Mouse (Mus musculus): ENCODE data around the gene Opa3. TPM values are rescaled to one million over a fixed set of nuclear protein-coding genes. Genes with fewer than 3 reads are reported as not detected.

The Opa3 gene
- polyA plus RNA-seq, 1 experiment from 2014 or later = 50.7 TPM

DNA sequence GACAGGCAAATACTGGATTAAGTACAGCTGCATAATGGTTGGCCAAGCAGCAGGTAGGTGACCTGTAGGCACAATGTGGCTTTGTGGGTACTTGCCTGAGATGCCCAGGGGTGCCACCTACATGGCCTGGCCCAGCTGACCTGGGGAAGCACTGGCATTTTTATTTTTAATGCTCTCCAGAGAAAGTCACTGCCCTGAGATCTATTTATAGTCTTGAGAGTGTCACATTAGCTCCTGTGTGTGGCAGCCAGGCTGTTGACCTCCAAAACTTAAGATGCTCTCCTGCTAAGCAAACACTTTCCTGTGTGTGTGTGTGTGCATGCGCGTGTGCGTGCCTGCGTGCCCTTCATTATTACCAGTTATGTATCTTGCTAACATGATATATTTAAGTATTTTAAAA is 10.2 kb downstream of the Opa3 start:
- Histone ChIP-seq H3K4me1 (peaks cover 13% of the 10 kb centered on the region), H3K36me3 (replicated peaks) (peaks cover 28% of the 10 kb centered on the region), H3K27ac (no peak overlapping the region), H3K4me3 (no peak overlapping the region), H3K9me3 (no peaks in the 10 kb centered on the region), H3K27me3 (ENCODE audit: poor library complexity, severe bottlenecking) (no peaks in the 10 kb centered on the region)
- WGBS = 97% methylated on average over 4 of the region's 4 CpGs
- no peak for DNase-seq (ENCODE audit: extremely low spot score, low spot score)

DNA sequence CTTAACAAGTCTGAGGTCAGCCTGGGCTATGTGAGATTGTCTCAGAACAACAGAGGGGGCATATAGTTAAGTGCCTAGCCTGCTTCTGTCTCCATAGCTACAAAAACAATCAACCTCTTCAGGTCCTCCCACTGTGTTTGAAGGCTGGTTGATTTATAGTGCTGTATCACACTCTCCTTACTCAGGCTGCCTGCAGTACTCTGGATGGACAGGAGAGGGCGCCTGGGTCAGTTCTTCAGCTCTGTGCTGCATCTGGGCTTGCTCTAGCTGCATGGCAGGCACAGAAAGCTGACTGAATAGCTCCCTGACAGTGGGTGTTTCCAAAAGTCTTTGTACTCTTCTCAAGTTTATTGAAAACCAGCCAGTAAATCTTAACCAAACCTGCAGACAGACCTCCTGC is 11.3 kb downstream of the Opa3 start:
- DNase-seq (ENCODE audit: extremely low spot score, low spot score) = peak; percentile 89
- 0% methylated on average over 1 of the region's 1 CpGs for WGBS
- H3K4me3 ChIP-seq = no peak overlapping the region

DNA sequence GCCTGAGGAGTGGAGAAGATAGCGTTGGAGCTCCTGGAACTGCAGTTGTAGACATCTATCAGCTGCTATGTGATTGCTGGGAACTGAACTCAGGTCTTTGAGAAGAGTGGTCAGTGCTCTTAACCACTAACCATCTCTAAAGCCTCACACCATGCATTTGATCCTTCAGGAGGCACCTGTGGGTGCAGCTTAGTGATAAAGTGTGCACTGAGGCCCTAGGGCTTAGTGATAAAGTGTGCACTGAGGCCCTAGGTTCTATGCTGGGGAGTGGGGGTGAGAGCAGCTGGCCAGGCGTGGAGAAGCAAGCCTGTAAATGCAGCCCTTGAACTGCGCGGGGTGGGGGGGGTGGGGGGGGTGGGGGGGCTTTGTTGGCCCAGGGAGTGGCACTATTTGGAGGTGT is 11.9 kb downstream of the Opa3 start:
- H3K27me3 ChIP-seq (ENCODE audit: poor library complexity, severe bottlenecking) = no peaks in the 10 kb centered on the region
- no peak for DNase-seq (ENCODE audit: extremely low spot score, low spot score)
- H3K4me1 ChIP-seq = peaks cover 13% of the 10 kb centered on the region
- H3K36me3 ChIP-seq (replicated peaks) = peaks cover 20% of the 10 kb centered on the region
- no peaks in the 10 kb centered on the region for H3K9me3 ChIP-seq
- no peak overlapping the region for H3K4me3 ChIP-seq
- 0 out of 2 replicates have a peak overlapping the region, but pooled peaks have one; percentile 20 for H3K27ac ChIP-seq
- WGBS = 73% methylated on average over 4 of the region's 4 CpGs

More for the DNA sequence above, 11.3 kb downstream of the Opa3 start:
- Histone ChIP-seq H3K36me3 (replicated peaks) (peaks cover 19% of the 10 kb centered on the region), H3K4me1 (peaks cover 13% of the 10 kb centered on the region), H3K27me3 (ENCODE audit: poor library complexity, severe bottlenecking) (no peaks in the 10 kb centered on the region), H3K9me3 (no peaks in the 10 kb centered on the region), H3K27ac (0 out of 2 replicates have a peak overlapping the region, but pooled peaks have one; percentile 20)

DNA sequence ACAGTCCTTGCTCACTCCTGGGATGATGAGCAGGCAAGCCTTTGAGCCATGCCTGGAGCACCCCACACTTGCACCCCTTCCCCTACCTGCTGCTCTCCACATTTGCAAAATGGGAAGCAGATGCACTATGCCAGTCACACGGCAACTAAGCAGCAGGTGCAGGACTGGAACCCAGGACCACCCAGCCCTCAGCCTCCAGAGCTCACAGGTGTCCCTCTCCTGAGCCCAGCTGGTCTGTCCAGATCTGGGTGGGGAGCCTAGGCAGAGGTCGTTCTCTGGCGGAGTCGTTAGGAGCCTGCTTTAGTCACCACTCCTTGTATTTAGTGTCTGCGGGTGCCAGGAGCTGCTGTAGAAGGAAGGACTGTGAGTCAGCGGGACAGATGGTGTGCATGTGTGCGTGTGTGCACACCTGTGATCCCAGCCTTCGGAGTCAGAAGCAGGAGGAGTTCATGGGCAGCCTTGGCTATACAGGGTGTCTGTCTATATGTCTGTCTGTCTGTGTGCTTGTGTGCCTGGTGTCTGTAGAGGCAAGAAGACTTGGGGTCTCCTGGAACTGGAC is 12.8 kb downstream of the Opa3 start:
- H3K36me3 ChIP-seq (replicated peaks) = peaks cover 29% of the 10 kb centered on the region
- H3K4me1 ChIP-seq = peaks cover 13% of the 10 kb centered on the region
- WGBS = 92% methylated on average over 8 of the region's 8 CpGs
- H3K27ac ChIP-seq = no peak overlapping the region
- 0 out of 2 replicates have a peak overlapping the region, but pooled peaks have one; percentile 3 for H3K4me3 ChIP-seq
- no peak for DNase-seq (ENCODE audit: extremely low spot score, low spot score)
- no peaks in the 10 kb centered on the region for H3K27me3 ChIP-seq (ENCODE audit: poor library complexity, severe bottlenecking)
- H3K9me3 ChIP-seq = no peaks in the 10 kb centered on the region

DNA sequence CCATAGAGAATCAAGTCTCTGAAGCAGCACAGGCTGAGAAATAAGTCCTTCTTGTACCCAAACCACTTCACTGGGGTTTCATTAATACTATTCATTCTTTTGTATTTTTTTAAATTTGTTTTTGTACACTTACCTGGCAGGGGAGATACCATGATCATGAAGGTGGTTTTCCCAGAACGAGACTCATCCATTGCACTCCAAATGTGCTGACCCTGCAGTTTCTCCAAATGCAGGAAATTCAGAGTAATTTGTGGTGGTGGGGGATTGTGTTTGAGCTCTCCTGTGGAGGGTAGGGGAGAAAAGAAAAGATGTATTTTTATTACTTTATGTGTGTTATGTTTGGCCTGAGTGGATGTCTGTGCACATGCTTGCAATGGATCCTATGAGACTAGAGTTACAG is 13.9 kb downstream of the Opa3 start:
- DNase-seq (ENCODE audit: extremely low spot score, low spot score) = no peak
- 93% methylated on average over 1 of the region's 1 CpGs for WGBS
- Histone ChIP-seq H3K4me3 (no peak overlapping the region), H3K27me3 (ENCODE audit: poor library complexity, severe bottlenecking) (no peaks in the 10 kb centered on the region), H3K4me1 (peaks cover 13% of the 10 kb centered on the region), H3K9me3 (no peaks in the 10 kb centered on the region), H3K27ac (no peak overlapping the region), H3K36me3 (replicated peaks) (peaks cover 40% of the 10 kb centered on the region)

DNA sequence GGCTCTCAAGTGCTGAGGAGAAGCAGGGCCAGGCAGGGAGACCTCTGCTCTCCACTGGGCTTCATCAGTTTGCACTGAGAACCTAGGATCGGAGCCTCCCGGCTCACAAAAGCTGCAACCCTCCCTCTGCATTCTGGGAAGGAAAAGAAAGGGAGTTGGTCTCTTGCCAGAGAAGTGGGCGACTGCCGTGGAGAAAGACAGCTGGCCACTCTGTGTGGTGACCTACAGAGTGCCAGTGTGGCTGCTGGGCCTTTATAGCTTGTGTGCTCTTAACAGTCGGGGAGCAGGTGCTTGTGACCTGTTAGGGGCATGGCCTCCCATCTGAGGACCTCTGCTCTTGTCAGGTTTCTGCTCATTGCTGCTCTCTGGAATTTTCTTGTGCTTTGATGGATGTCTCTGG is 15.7 kb downstream of the Opa3 start:
- H3K36me3 ChIP-seq (replicated peaks) = peaks cover 47% of the 10 kb centered on the region
- DNase-seq (ENCODE audit: extremely low spot score, low spot score) = no peak
- 92% methylated on average over 5 of the region's 5 CpGs for WGBS

DNA sequence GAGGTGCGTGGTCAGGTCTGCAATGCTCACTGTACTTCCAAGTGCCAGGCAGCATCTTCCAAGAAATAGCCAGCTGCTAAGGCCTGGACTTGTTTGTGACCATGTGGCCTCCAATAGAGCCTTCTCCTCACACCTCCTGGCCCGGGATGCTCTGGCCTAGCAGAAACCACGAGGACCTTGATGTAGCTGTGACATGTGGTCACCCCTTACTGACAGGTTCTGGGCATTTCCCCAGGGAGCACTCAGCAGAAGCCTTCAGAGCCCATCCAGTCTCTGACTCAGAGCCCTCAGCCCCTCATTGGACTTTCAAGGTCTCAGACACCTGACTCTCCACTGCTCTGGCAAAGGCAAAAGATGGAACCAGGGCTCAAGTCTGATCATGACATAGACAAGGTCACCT is 16.9 kb downstream of the Opa3 start:
- no peak for DNase-seq (ENCODE audit: extremely low spot score, low spot score)
- Histone ChIP-seq H3K4me1 (peaks cover under 1% of the 10 kb centered on the region), H3K36me3 (replicated peaks) (peaks cover 49% of the 10 kb centered on the region), H3K27ac (no peak overlapping the region; the same call in 1 of the 2 replicates), H3K27me3 (ENCODE audit: poor library complexity, severe bottlenecking) (no peaks in the 10 kb centered on the region), H3K9me3 (no peaks in the 10 kb centered on the region), H3K4me3 (no peak overlapping the region; the same call in 1 of the 2 replicates)
- 88% methylated on average over 3 of the region's 3 CpGs for WGBS

More for the DNA sequence above, 15.7 kb downstream of the Opa3 start:
- no peaks in the 10 kb centered on the region for H3K9me3 ChIP-seq
- no peak overlapping the region for H3K27ac ChIP-seq
- H3K4me1 ChIP-seq = peaks cover 13% of the 10 kb centered on the region
- no peaks in the 10 kb centered on the region for H3K27me3 ChIP-seq (ENCODE audit: poor library complexity, severe bottlenecking)
- H3K4me3 ChIP-seq = no peak overlapping the region

DNA sequence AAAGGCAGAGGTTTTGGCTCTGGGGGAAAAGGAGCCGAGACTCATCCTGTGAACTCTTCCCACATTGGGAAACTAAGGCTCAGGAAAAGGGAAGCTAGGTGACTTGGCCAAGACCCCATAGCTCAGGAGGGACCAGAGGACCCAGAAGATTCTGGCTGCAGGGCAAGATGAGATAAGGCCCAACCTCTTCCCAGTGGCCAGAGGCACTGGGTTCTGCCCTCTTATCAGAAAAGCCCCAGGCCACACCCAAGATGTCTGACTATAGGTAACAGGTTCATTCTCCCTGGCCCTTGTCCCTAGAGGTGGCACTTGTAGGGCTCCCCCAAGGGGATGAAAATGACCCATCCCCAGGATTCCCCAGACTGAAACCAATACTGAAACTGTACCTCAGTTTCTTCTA is 18.7 kb downstream of the Opa3 start:
- H3K27me3 ChIP-seq (ENCODE audit: poor library complexity, severe bottlenecking) = no peaks in the 10 kb centered on the region
- 94% methylated on average over 1 of the region's 1 CpGs for WGBS
- H3K9me3 ChIP-seq = no peaks in the 10 kb centered on the region
- H3K36me3 ChIP-seq (replicated peaks) = peaks cover 37% of the 10 kb centered on the region
- H3K27ac ChIP-seq = no peak overlapping the region
- DNase-seq (ENCODE audit: extremely low spot score, low spot score) = no peak
- H3K4me1 ChIP-seq = no peaks in the 10 kb centered on the region; the same call in 1 of the 2 replicates
- no peak overlapping the region for H3K4me3 ChIP-seq

DNA sequence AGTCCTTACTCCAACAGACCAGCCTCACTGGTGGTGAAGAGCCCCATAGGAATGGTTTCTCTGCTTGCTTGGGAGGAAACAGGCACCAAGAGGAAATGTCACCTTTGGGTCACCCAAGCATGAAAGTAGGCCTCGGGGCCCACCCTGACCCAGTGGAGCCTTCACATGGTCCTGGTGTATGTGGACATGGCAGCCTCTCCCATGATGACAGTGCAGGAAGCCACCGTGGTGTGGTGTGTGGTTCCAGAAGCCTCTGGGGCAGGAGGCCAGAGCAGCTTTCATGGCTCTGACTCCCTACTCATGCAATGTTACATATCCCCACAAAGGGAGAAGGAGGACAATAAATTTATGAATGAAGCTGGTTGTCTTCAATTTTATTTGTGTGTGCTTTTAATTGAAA is 19.4 kb downstream of the Opa3 start:
- no peak overlapping the region for H3K4me3 ChIP-seq
- H3K36me3 ChIP-seq (replicated peaks) = peaks cover 37% of the 10 kb centered on the region
- WGBS = 96% methylated on average over 2 of the region's 2 CpGs
- H3K9me3 ChIP-seq = no peaks in the 10 kb centered on the region
- H3K4me1 ChIP-seq = no peaks in the 10 kb centered on the region; the same call in 1 of the 2 replicates
- no peaks in the 10 kb centered on the region for H3K27me3 ChIP-seq (ENCODE audit: poor library complexity, severe bottlenecking)
- no peak overlapping the region for H3K27ac ChIP-seq
- DNase-seq (ENCODE audit: extremely low spot score, low spot score) = no peak

DNA sequence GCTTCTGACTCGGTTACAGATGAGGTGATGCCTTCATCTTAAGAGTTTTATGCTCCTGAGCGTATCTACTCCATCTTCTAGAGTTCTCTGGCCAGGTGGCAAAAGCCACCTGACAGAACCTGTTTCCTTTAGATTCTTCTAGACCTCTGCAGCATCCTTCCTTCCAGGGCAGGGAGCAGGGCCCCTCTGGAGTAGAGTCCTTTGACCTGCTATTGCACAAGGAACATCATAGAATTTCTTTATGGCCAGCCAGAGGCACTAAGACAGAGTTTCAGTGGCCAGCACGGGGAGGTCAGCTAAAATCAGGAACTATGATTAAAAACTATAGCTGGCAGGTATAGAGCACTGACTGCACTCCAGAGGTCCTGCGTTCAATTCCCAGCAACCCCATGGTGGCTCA is 23.9 kb downstream of the Opa3 start:
- H3K27me3 ChIP-seq (ENCODE audit: poor library complexity, severe bottlenecking) = no peaks in the 10 kb centered on the region
- H3K9me3 ChIP-seq = no peaks in the 10 kb centered on the region
- WGBS = 86% methylated on average over 4 of the region's 4 CpGs
- no peaks in the 10 kb centered on the region for H3K4me1 ChIP-seq
- DNase-seq (ENCODE audit: extremely low spot score, low spot score) = no peak
- H3K4me3 ChIP-seq = no peak overlapping the region
- H3K27ac ChIP-seq = no peak overlapping the region
- H3K36me3 ChIP-seq (replicated peaks) = peaks cover 32% of the 10 kb centered on the region

DNA sequence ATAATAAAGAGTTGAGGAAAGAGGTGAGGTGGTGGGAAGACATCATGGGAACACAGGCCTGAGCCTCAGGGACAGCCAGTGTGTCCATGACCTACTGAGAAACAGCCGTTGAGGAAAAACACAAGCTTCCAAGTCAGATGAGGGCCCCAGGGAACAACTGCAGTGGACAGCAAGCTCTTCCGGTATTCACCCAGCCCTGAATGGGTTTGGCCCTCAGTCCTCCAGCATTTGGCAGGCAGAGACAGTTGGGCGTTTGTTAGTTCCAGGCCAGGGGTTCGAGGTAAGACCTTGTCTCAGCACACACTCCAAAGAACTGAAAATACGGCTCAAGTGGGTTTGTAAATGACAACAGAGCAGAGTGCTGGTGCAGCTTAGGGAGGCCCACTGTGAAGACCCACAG is 25.3 kb downstream of the Opa3 start:
- peaks cover 11% of the 10 kb centered on the region for H3K4me1 ChIP-seq
- H3K27me3 ChIP-seq (ENCODE audit: poor library complexity, severe bottlenecking) = no peaks in the 10 kb centered on the region
- peaks cover 39% of the 10 kb centered on the region for H3K36me3 ChIP-seq (replicated peaks)
- no peak overlapping the region for H3K27ac ChIP-seq
- 74% methylated on average over 5 of the region's 5 CpGs for WGBS
- H3K9me3 ChIP-seq = no peaks in the 10 kb centered on the region
- no peak overlapping the region for H3K4me3 ChIP-seq
- no peak for DNase-seq (ENCODE audit: extremely low spot score, low spot score)

DNA sequence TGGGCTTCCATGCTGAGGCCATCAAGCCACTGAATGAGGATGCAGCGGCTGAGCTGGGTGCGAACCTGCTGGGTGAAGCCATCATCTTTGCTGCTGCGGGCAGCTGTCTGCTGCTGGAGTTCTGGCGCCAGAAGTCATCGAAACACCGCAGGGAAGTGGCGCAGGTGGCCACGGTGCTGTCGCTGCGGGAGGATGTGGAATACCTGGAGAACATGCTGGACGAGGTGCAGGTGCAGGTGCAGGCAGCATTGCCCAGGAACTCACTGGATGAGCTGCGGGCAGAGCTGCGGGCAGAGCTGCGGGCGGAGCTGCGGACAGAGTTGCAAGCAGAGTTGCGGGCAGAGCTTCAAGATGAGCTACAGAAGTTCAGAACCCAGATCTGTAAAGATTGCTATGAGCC is 27.3 kb downstream of the Opa3 start:
- WGBS = 86% methylated on average over 17 of the region's 17 CpGs
- Histone ChIP-seq H3K9me3 (no peaks in the 10 kb centered on the region), H3K4me1 (peaks cover 11% of the 10 kb centered on the region), H3K27me3 (ENCODE audit: poor library complexity, severe bottlenecking) (no peaks in the 10 kb centered on the region), H3K4me3 (no peak overlapping the region), H3K27ac (no peak overlapping the region), H3K36me3 (replicated peaks) (peaks cover 57% of the 10 kb centered on the region)
- no peak for DNase-seq (ENCODE audit: extremely low spot score, low spot score)

DNA sequence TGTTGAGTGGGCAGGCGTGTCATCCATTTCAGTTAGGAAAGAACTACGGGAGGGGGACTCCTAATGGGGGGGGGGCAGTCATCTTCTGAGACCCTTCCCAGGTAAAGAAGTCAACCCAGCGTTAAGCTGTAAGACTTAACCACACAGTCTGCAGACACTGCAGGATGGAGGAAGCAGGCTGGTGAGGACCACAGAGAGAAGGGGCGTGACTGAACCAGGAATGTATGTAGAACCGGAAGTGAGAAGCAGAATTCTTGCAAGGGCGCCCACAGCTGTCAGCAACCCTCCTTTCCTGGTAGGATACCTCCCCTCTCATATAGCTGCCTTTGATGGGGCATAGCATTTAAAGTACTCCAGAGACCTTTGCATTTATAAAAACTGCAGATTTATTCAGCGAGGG is 28.4 kb downstream of the Opa3 start:
- Histone ChIP-seq H3K9me3 (no peaks in the 10 kb centered on the region), H3K4me3 (no peak overlapping the region), H3K27ac (no peak overlapping the region), H3K27me3 (ENCODE audit: poor library complexity, severe bottlenecking) (no peaks in the 10 kb centered on the region), H3K4me1 (peaks cover 11% of the 10 kb centered on the region), H3K36me3 (replicated peaks) (peaks cover 69% of the 10 kb centered on the region)
- WGBS = 91% methylated on average over 7 of the region's 7 CpGs
- DNase-seq (ENCODE audit: extremely low spot score, low spot score) = no peak

Data from forebrain, embryonic 10.5 days (tissue).